Mouse (Mus musculus) small intestine, adult 2 months (tissue): ENCODE measurements around the gene Reln. TPM values are rescaled to one million over a fixed set of nuclear protein-coding genes. Genes with fewer than 3 reads are reported as not detected.

Experiments used
- H3K27ac ChIP-seq: fragments of 200-500 bp; 2 replicates; pipeline ENCODE4 v1.5.1; 2012; ENCODE audit warnings: low read depth, low read length, control low read depth, inconsistent platforms; ENCODE audit not compliant: insufficient read depth
- H3K27me3 ChIP-seq: fragments of 200-500 bp; 2 replicates; pipeline ENCODE4 v1.6.1; 2012; ENCODE audit warnings: mild to moderate bottlenecking, moderate library complexity, low read length, inconsistent platforms; ENCODE audit not compliant: control insufficient read depth, insufficient read depth
- H3K36me3 ChIP-seq: fragments of 200-500 bp; 2 replicates; pipeline ENCODE4 v1.6.1; 2012; ENCODE audit warnings: mild to moderate bottlenecking, low read length, control low read depth, inconsistent platforms; ENCODE audit not compliant: control insufficient read depth, insufficient read depth
- H3K4me1 ChIP-seq: fragments of 200-500 bp; 2 replicates; pipeline ENCODE4 v1.6.1; 2012; ENCODE audit warnings: low read length, inconsistent platforms, mixed read lengths; ENCODE audit not compliant: control insufficient read depth, insufficient read depth, insufficient read length
- H3K4me3 ChIP-seq: fragments of 200-500 bp; 2 replicates; pipeline ENCODE4 v1.5.1; 2012; ENCODE audit warnings: low read depth, mild to moderate bottlenecking, control low read depth, inconsistent platforms, low read length, moderate library complexity
- CTCF ChIP-seq: fragments of 200-500 bp; IDR thresholded peaks from 2 replicates; pipeline ENCODE4 v1.5.1; 2012; ENCODE audit warnings: low read depth, mild to moderate bottlenecking, control low read depth, inconsistent platforms, low read length, moderate library complexity, mixed read lengths; ENCODE audit not compliant: insufficient replicate concordance, insufficient read length; ENCODE audit errors: extremely low read depth
- POLR2A ChIP-seq: fragments of 200-500 bp; IDR thresholded peaks from 2 replicates; pipeline ENCODE4 v1.6.1; 2012; ENCODE audit warnings: low read depth, mild to moderate bottlenecking, control low read depth, inconsistent platforms, low read length, moderate library complexity
- WGBS: fragments of 180-500 bp; shearing (Covaris S2); methylation state at CpG from one replicate; pipeline ENCODE4 v1.1.7; 2018; 5-methylcytosine and 5-hydroxymethylcytosine counted together
- polyA plus RNA-seq: library from polyadenylated mRNA; depleted of rRNA; stranded (reverse); fragments of >200 nt; gene quantifications from 2 replicates; pipeline ENCODE4 v1.2.3, GENCODE M21; 2012

Reln gene
- polyA plus RNA-seq, 1 experiment: 15.3 TPM

DNA sequence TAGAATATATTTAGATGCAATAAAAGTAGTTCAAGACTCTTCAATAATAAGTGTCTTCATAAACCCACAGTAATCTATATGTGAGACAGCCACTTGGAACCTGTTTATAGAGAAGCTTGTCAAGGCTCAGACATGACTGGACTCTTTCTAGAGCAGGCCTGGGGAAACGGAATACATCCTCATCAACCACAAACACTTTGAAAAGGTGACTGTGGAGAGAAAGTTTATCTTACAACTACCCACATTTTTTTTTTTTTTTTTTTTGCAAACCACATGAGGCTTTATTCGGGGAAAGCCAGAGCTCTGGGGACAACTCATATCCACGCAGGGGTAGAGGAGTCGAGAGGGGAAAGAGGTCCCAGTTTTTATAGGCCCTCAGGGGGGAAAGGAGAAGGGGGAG is 36.6 kb downstream of the Reln start:
- TF ChIP-seq POLR2A (no peak), CTCF (no peak)
- Histone ChIP-seq H3K27ac (no peak overlapping the region), H3K4me3 (no peak overlapping the region), H3K4me1 (no peaks in the 10 kb centered on the region), H3K36me3 (no peaks in the 10 kb centered on the region), H3K27me3 (no peaks in the 10 kb centered on the region)
- 64% methylated on average over 4 of the region's 4 CpGs for WGBS

DNA sequence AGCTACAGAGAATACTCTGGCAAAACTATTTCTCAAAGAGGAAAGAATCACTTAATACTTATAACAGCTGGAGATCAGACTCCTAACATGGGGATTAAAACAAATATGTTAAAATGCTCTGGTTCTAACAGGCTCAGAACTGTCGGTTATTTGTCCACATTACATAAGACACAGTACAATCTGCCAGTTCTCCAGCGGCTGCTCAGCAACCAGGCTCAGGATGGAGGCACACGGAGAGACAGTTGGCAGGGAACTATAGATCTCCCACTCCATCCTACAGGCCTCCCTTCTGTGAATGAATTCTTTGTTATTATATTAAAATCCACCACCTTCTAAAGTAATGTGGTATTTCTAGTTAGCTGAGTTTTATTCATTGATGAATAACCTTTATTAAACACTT is 37.4 kb downstream of the Reln start:
- Histone ChIP-seq H3K27me3 (no peaks in the 10 kb centered on the region), H3K27ac (no peak overlapping the region), H3K36me3 (no peaks in the 10 kb centered on the region), H3K4me3 (no peak overlapping the region), H3K4me1 (no peaks in the 10 kb centered on the region)
- WGBS: 74% methylated on average over 3 of the region's 3 CpGs
- TF ChIP-seq CTCF (no peak), POLR2A (no peak)

DNA sequence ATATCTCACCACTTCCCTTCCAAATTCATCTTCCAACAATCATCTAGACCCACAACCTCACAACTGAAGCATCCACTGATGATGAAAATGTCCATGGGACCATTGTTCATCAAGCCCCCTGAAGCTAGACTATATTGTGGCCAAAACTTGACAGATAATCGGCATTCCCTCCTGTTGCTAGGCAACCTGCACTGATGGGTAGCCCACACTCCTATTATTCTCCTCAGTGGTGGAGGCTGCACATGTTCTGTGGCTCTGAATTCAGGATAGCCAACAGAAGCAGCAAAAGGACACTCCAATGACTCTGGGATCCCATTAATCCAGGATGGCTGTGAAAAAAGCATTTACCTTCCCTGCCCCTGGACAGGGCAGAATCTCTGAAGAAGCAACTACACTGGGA is 40.8 kb downstream of the Reln start:
- Histone ChIP-seq H3K4me1 (no peaks in the 10 kb centered on the region), H3K27ac (no peak overlapping the region), H3K4me3 (no peak overlapping the region), H3K27me3 (no peaks in the 10 kb centered on the region), H3K36me3 (no peaks in the 10 kb centered on the region)
- TF ChIP-seq CTCF (no peak), POLR2A (no peak)
- 53% methylated on average over 1 of the region's 1 CpGs for WGBS

DNA sequence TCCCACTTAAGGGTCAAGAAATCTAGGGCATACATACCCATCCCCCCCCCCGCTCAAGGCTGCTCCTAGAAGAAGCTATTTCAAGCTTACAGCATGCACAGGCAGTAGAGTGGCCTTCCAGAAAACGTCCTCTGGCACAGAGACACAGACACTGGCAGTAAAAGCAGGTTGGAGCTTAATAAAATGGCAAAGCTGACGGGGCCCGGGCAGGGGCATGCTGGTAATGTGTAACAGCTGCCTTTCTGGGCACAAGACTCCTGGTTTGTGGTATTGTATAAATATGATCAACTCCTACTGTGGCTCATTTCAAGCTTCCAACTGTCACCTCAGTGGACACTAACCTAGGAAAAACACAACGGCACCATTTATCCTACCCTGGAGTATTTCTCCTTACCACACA is 42.2 kb downstream of the Reln start:
- H3K27me3 ChIP-seq: no peaks in the 10 kb centered on the region
- H3K4me3 ChIP-seq: no peak overlapping the region
- no peaks in the 10 kb centered on the region for H3K36me3 ChIP-seq
- WGBS: 69% methylated on average over 5 of the region's 5 CpGs
- TF ChIP-seq CTCF (no peak), POLR2A (no peak)
- H3K4me1 ChIP-seq: no peaks in the 10 kb centered on the region
- H3K27ac ChIP-seq: no peak overlapping the region

DNA sequence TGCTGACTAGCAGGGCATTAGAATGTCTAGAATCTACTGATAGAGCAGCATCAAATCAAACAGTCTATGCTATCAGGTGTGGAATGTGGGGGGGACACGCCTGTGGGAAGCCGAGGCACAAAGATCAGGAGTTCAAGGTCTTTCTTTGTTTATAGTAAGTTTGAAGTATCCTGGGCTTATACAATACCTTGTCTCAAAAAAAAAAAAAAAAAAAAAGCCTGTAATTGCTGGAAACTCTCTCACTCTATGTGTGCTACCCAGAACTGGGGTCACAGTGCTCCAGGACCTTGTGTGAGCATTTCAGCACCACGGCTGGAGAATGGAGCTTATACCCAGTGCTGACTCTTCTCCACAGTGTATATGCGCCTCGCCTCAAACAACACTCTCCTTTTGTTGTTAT is 43.7 kb downstream of the Reln start:
- TF ChIP-seq POLR2A: no peak
- no peak for TF ChIP-seq CTCF
- no peak overlapping the region for H3K4me3 ChIP-seq
- H3K27ac ChIP-seq: no peak overlapping the region
- no peaks in the 10 kb centered on the region for H3K36me3 ChIP-seq
- 62% methylated on average over 5 of the region's 5 CpGs for WGBS
- no peaks in the 10 kb centered on the region for H3K27me3 ChIP-seq
- no peaks in the 10 kb centered on the region for H3K4me1 ChIP-seq

DNA sequence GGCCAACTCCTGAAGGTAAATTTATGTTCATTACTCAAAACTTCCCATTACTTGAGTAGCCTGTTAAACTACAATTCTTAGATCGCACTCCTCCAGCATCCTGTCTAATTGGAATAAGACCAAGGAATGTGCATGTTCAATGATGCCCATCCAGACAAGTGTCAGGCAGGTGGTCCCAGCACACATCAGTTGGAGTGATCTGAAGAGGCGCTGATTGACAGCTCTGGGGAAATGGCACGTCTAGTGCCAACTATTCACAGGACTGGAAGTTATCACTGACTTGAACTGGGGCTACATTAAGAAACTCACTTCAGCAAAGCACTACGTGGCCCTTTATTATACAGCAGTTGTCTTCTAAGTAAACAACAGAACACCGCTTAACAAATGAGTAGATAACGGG is 44.5 kb downstream of the Reln start:
- Histone ChIP-seq H3K36me3 (no peaks in the 10 kb centered on the region), H3K27me3 (no peaks in the 10 kb centered on the region), H3K4me1 (no peaks in the 10 kb centered on the region), H3K4me3 (no peak overlapping the region), H3K27ac (no peak overlapping the region)
- 77% methylated on average over 6 of the region's 6 CpGs for WGBS
- TF ChIP-seq POLR2A (no peak), CTCF (no peak)

DNA sequence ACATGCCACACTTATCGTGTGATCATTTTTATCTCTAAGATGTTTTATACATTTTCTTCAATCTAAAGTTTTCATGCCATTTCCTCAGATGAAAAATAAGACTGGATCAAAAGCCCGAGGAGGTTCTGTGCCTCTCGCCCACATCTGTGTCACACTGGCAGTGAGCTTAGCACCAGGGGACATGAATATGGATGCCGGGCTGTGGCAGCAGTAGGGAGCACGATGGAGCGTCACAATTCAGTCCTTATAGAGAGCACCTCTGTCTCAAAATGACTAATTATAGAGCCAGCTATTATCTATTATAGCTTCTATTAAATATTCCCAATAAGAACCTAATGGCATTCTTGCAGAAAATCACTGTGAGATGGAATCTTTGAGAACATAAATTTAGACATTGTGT is 49.3 kb downstream of the Reln start:
- 87% methylated on average over 6 of the region's 6 CpGs for WGBS
- no peak for TF ChIP-seq POLR2A
- TF ChIP-seq CTCF: no peak

DNA sequence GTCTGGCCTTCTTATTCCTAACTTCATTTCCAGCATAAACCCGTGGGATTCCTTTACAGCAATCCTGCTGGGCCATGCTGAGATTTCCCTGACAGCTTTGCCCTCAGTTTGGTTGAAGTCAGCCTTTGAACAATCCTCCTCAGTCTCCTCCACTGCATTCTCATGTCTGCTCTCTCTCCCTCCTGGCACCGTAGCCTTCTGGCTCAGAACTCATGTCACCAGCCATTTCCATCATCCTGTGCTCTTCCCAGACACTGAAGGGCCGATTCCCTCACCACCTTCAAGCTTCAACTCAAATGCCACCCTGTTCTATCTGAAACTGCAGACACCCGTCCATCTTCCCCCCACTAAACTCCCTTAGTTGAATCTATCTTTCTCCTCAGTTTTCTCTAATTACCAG is 53.1 kb downstream of the Reln start:
- TF ChIP-seq CTCF (no peak), POLR2A (no peak)
- Histone ChIP-seq H3K27ac (no peak overlapping the region), H3K4me1 (no peaks in the 10 kb centered on the region), H3K27me3 (no peaks in the 10 kb centered on the region), H3K4me3 (no peak overlapping the region), H3K36me3 (no peaks in the 10 kb centered on the region)
- WGBS: 61% methylated on average over 4 of the region's 4 CpGs

More for the DNA sequence above, 49.3 kb downstream of the Reln start:
- Histone ChIP-seq H3K27ac (no peak overlapping the region), H3K36me3 (no peaks in the 10 kb centered on the region), H3K27me3 (no peaks in the 10 kb centered on the region), H3K4me1 (no peaks in the 10 kb centered on the region), H3K4me3 (no peak overlapping the region)
